Mouse (Mus musculus): ENCODE results near the gene Hlx. TPM values are rescaled to one million over a fixed set of nuclear protein-coding genes. Genes with fewer than 3 reads are reported as not detected.

The Hlx gene
- polyA plus RNA-seq, 1 experiment from 2014 or later: 9.7 TPM

DNA sequence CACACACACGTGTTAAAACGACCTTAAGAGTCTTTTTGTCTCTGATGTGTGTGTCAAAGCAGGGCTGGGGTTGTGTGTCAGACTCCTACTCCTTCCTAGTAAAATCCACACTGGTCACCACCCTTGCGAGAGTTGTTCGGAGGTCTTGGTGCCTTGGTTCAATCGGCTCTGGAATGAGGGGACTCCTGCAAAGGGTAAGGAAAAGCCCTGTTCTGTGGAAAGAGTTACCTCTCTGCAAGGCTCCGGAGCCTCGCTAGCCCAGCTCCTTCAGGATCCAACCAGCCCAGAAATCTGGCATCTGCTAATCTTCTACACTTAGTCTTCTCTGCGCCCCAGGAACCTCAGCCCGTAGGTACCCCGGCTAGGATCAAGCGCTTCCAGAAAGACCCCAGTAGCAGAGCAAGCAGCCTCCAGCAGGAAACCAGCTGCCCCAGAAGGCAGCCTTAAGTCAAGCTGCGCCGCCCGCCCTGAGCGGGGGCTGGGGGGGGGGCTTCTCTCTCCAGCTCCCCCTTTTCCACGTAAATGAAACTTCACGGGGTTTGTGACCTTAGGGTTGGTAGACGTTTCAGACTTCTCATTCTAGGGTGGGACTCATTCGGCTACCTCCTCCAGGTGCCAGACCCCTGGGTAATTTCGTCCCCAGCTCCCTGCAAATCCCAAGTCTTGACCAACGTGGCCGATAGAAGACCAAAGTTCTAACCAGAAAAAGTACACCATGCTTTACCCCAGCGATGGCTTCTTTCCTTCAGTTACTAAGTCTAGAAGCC is 7.7 kb downstream of the Hlx start:
- no peak overlapping the region for H3K27ac ChIP-seq (ENCODE audit: low read depth)
- no peak overlapping the region for H3K4me3 ChIP-seq (ENCODE audit: low read depth, low read length)
- no peak overlapping the region for H3K4me2 ChIP-seq (ENCODE audit: low read depth, low read length)
- peaks cover 4% of the 10 kb centered on the region; the same call in 1 of the 2 replicates for H3K36me3 ChIP-seq (replicated peaks; ENCODE audit: insufficient read depth, low read length)
- H3K4me1 ChIP-seq (ENCODE audit: insufficient read depth): peaks cover 9% of the 10 kb centered on the region; the same call in 1 of the 2 replicates
- peaks cover 75% of the 10 kb centered on the region for H3K27me3 ChIP-seq (ENCODE audit: insufficient read depth, low read length)
- DNase-seq (no peak), ATAC-seq (no peak)
- no peak overlapping the region for H3K9ac ChIP-seq (replicated peaks)
- TF ChIP-seq EP300 (IDR thresholded peaks at IDR 0.05; ENCODE audit: low read depth) (no peak), CTCF (IDR thresholded peaks at IDR 0.05; ENCODE audit: low read depth) (no peak)
- 20% methylated on average over 23 of the region's 23 CpGs for WGBS (ENCODE audit: insufficient replicate concordance)
- H3K9me3 ChIP-seq (ENCODE audit: low read length): no peaks in the 10 kb centered on the region

DNA sequence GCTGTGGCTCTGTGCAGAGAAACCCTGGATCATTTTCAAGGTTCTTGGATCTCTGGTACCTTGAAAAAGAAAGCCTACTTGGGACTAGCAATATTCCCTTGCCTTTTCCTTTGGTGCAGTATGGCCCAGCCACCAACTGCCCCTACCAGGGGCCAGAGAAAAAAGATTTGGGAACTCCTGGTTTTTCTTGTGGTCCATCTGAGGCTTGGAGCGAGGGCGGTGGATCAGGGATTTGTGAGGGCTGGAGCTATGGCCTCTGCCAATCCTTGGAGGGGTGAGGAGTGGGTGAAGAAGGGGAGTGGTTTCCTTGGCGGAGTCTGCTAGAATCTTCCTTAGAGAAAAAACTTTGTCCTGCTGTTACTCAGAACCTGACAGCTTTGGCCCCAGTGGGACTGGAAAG is 8.5 kb downstream of the Hlx start:
- ATAC-seq (no peak), DNase-seq (no peak)
- H3K27ac ChIP-seq (ENCODE audit: low read depth): no peak overlapping the region
- H3K36me3 ChIP-seq (replicated peaks; ENCODE audit: insufficient read depth, low read length): 0 out of 2 replicates have a peak, but pooled peaks cover 4% of the 10 kb centered on the region
- H3K4me2 ChIP-seq (ENCODE audit: low read depth, low read length): no peak overlapping the region
- no peak overlapping the region for H3K4me3 ChIP-seq (ENCODE audit: low read depth, low read length)
- no peaks in the 10 kb centered on the region for H3K9me3 ChIP-seq (ENCODE audit: low read length)
- 0 out of 2 replicates have a peak, but pooled peaks cover 9% of the 10 kb centered on the region for H3K4me1 ChIP-seq (ENCODE audit: insufficient read depth)
- TF ChIP-seq EP300 (IDR thresholded peaks at IDR 0.05; ENCODE audit: low read depth) (no peak), CTCF (IDR thresholded peaks at IDR 0.05; ENCODE audit: low read depth) (no peak)
- H3K27me3 ChIP-seq (ENCODE audit: insufficient read depth, low read length): peaks cover 77% of the 10 kb centered on the region
- WGBS (ENCODE audit: insufficient replicate concordance): 54% methylated on average over 3 of the region's 3 CpGs
- no peak overlapping the region for H3K9ac ChIP-seq (replicated peaks)

GRCm38 (mm10) chr1:184721121-184721520 is 11.3 kb downstream of the Hlx start:
- Histone ChIP-seq H3K9ac (replicated peaks) (no peak overlapping the region), H3K4me2 (ENCODE audit: low read depth, low read length) (0 out of 2 replicates have a peak overlapping the region, but pooled peaks have one; percentile 7), H3K27me3 (ENCODE audit: insufficient read depth, low read length) (peaks cover 87% of the 10 kb centered on the region), H3K36me3 (replicated peaks; ENCODE audit: insufficient read depth, low read length) (no peaks in the 10 kb centered on the region), H3K4me3 (ENCODE audit: low read depth, low read length) (no peak overlapping the region), H3K9me3 (ENCODE audit: low read length) (no peaks in the 10 kb centered on the region), H3K27ac (ENCODE audit: low read depth) (no peak overlapping the region), H3K4me1 (ENCODE audit: insufficient read depth) (no peaks in the 10 kb centered on the region)
- no peak for ATAC-seq
- DNase-seq: no peak
- no peak for TF ChIP-seq EP300 (IDR thresholded peaks at IDR 0.05; ENCODE audit: low read depth)
- no peak for TF ChIP-seq CTCF (IDR thresholded peaks at IDR 0.05; ENCODE audit: low read depth)
- WGBS (ENCODE audit: insufficient replicate concordance): 12% methylated on average over 9 of the region's 9 CpGs

GRCm38 (mm10) chr1:184720162-184721025 is 12.0 kb downstream of the Hlx start:
- H3K9ac ChIP-seq (replicated peaks): no peak overlapping the region
- H3K9me3 ChIP-seq (ENCODE audit: low read length): no peaks in the 10 kb centered on the region
- H3K27ac ChIP-seq (ENCODE audit: low read depth): no peak overlapping the region
- DNase-seq: no peak
- peaks cover 94% of the 10 kb centered on the region for H3K27me3 ChIP-seq (ENCODE audit: insufficient read depth, low read length)
- H3K36me3 ChIP-seq (replicated peaks; ENCODE audit: insufficient read depth, low read length): no peaks in the 10 kb centered on the region
- no peak overlapping the region for H3K4me3 ChIP-seq (ENCODE audit: low read depth, low read length)
- no peaks in the 10 kb centered on the region for H3K4me1 ChIP-seq (ENCODE audit: insufficient read depth)
- no peak for TF ChIP-seq CTCF (IDR thresholded peaks at IDR 0.05; ENCODE audit: low read depth)
- no peak for TF ChIP-seq EP300 (IDR thresholded peaks at IDR 0.05; ENCODE audit: low read depth)
- ATAC-seq: no peak
- 0 out of 2 replicates have a peak overlapping the region, but pooled peaks have one; percentile 7 for H3K4me2 ChIP-seq (ENCODE audit: low read depth, low read length)
- 7% methylated on average over 26 of the region's 26 CpGs for WGBS (ENCODE audit: insufficient replicate concordance)

DNA sequence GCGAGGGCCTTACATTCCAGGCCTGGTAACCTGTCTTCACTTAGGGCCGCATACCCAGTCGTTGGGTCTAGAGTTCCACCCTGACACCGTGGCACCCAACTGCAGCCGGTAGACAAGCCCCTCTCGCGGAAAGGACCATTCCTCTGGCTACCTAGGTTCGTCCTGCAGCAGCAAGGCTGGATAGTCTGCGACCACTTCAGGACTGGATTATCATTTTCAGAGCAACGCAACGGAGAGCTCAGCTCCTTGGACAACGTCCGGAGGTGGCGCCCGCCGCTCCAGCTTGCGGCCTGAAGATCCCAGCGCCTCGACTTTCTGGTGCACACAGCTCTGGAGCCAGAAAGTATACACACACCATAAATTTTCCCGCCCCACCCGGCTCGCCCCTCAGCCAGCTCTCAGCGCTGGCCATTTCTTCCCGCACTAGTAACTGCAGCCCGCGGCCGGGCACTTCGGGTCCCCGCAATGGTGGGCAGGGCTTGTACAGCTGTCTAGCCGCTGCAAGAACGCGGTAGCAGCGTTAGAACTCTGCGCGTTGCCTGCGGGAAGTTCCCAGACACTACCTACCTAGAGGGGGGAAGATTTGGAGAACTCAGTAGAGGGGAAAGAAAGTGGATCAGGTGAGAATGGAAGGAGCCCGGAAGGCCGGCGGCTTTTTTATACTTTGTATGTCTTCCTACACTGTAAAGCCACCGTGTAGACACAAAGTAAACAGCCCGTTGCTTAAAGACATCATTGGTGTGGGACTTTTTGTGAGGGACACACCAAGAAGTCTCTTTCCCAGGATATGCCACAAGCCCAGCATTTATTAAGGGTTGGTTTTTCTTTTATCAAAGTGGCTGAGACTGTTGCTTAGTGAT is 13.9 kb downstream of the Hlx start:
- no peak for DNase-seq
- Histone ChIP-seq H3K4me3 (ENCODE audit: low read depth, low read length) (no peak overlapping the region), H3K9me3 (ENCODE audit: low read length) (no peaks in the 10 kb centered on the region), H3K36me3 (replicated peaks; ENCODE audit: insufficient read depth, low read length) (no peaks in the 10 kb centered on the region), H3K9ac (replicated peaks) (no peak overlapping the region), H3K27ac (ENCODE audit: low read depth) (no peak overlapping the region), H3K4me1 (ENCODE audit: insufficient read depth) (no peaks in the 10 kb centered on the region), H3K4me2 (ENCODE audit: low read depth, low read length) (0 out of 2 replicates have a peak overlapping the region, but pooled peaks have one; percentile 13), H3K27me3 (ENCODE audit: insufficient read depth, low read length) (peaks cover 86% of the 10 kb centered on the region)
- TF ChIP-seq EP300 (IDR thresholded peaks at IDR 0.05; ENCODE audit: low read depth) (no peak), CTCF (IDR thresholded peaks at IDR 0.05; ENCODE audit: low read depth) (no peak)
- no peak for ATAC-seq
- WGBS (ENCODE audit: insufficient replicate concordance): 5% methylated on average over 41 of the region's 41 CpGs
